Mouse (Mus musculus): ENCODE measurements around the gene Thop1.

The Thop1 gene

GRCm38 (mm10) chr10:81106113-81106721, 36.4 kb downstream of the Thop1 start:
- peak; percentile 80 to 88 for DNase-seq (ENCODE audit: low spot score in 2 of 2)

- no peak for DNase-seq (ENCODE audit: low spot score in 2 of 2)
These were observed 43.1 kb downstream of the Thop1 start for GRCm38 (mm10) chr10:81112946-81113345.

- DNase-seq (ENCODE audit: low spot score in 2 of 2): no peak
These were observed 49.8 kb downstream of the Thop1 start for GRCm38 (mm10) chr10:81119625-81120024.

GRCm38 (mm10) chr10:81120650-81121049, 50.8 kb downstream of the Thop1 start:
- no peak for DNase-seq (ENCODE audit: low spot score in 2 of 2)

- DNase-seq (ENCODE audit: low spot score in 2 of 2): no peak
These were observed 53.1 kb downstream of the Thop1 start for GRCm38 (mm10) chr10:81122889-81123288.

- no peak for DNase-seq (ENCODE audit: low spot score in 2 of 2)
These were observed 53.7 kb downstream of the Thop1 start for GRCm38 (mm10) chr10:81123500-81123899.
